ENCODE assay signal across 26 mouse cellular contexts in genomic region chr10:106738190-106738589, GRCm38 (mm10).
"Had no signal": no experiment of that assay in that cellular context is flagged by ENCODE, and none has a peak within 500 bp of the region (broad histone marks: within the 10 kb centered on the region; RNA-seq: fewer than 3 reads in every experiment).

No protein-coding gene starts in this region.

- H3K27me3 ChIP-seq: heart, embryonic 12.5 days; hindbrain, embryonic 12.5 days; intestine, embryonic 15.5 days; limb, embryonic 12.5 days; liver, embryonic 13.5 days had no signal

- H3K4me3 ChIP-seq: gastrocnemius, adult 2 months; heart, embryonic 10.5 days; heart, embryonic 12.5 days; hindbrain, embryonic 10.5 days; hindbrain, embryonic 12.5 days; intestine, embryonic 15.5 days; limb, embryonic 10.5 days; limb, embryonic 12.5 days; liver, embryonic 13.5 days had no signal

- ATAC-seq: hindbrain, embryonic 16.5 days; inflammation-experienced regulatory T-cells, adult 6 months; intestine, embryonic 15.5 days; intestine, postnatal 0 days had no signal

- DNase-seq: gastrocnemius, adult 2 months; gastrocnemius, postnatal 10 days; gastrocnemius, postnatal 25 days; heart, adult 18-20 months; heart, postnatal 10 days; heart, postnatal 4 days; kidney, adult 18-20 months; kidney, adult 8-10 months; kidney, postnatal 10 days; kidney, postnatal 25 days; layer of hippocampus, adult 9-11 months; layer of hippocampus, postnatal 36 days; liver; liver, embryonic 13.5 days had no signal

- H3K4me2 ChIP-seq: heart, embryonic 12.5 days; hindbrain, embryonic 12.5 days; hindbrain, embryonic 14.5 days; intestine, embryonic 15.5 days; limb, embryonic 12.5 days; liver, embryonic 11.5 days; liver, embryonic 13.5 days had no signal

- H3K36me3 ChIP-seq: heart, embryonic 10.5 days; heart, embryonic 12.5 days; hindbrain, embryonic 10.5 days; hindbrain, embryonic 12.5 days; intestine, embryonic 15.5 days; limb, embryonic 10.5 days; limb, embryonic 12.5 days; liver, embryonic 13.5 days had no signal
